Mouse (Mus musculus) Patski (cell line): ENCODE measurements around the gene Iqsec3. TPM values are rescaled to one million over a fixed set of nuclear protein-coding genes. Genes with fewer than 3 reads are reported as not detected.

Experiments used
- ATAC-seq: fragments of 100-300 bp; one replicate; pipeline ENCODE4 v1.8.0; 2021
- CTCF ChIA-PET: fragments of 350-600 bp; sonication (Branson Sonifier 250); formaldehyde crosslinking; loops from one replicate; lab custom pipeline; 2022; ENCODE audit warnings: inconsistent platforms; lab: Charles Lee
- POLR2A ChIA-PET: fragments of 350-600 bp; sonication (Branson Sonifier 250); formaldehyde crosslinking; loops from one replicate; lab custom pipeline; 2022; ENCODE audit warnings: antibody characterized with exemption, inconsistent platforms; lab: Charles Lee
- DNase-seq: peaks from one replicate; pipeline ENCODE4 v3.0.0-alpha.2; 2011; ENCODE audit warnings: low read depth, low spot score
- H3K27me3 ChIP-seq: fragments of 371-371 bp; one replicate; pipeline ENCODE4 v1.5.1; 2021
- CTCF ChIP-seq: fragments of 100-300 bp; IDR thresholded peaks from one replicate; pipeline ENCODE4 v1.5.1; 2021
- in situ Hi-C: fragments of 300-500 bp; cut with MboI; formaldehyde crosslinking; loops from 3 replicates; pipeline ENCODE4 v1.11.1; 2018; ENCODE audit warnings: low pct_unique_long_range_greater_than_20kb, mixed read lengths
- polyA plus RNA-seq: library from polyadenylated mRNA; unstranded; gene quantifications from one replicate; pipeline ENCODE4 v1.2.3, GENCODE M21; 2021

Iqsec3 gene
- polyA plus RNA-seq, 1 experiment from 2014 or later, result 0.03 TPM

GRCm38 (mm10) chr6:121363956-121364355 is 109.5 kb downstream of the Iqsec3 start:
- ChIA-PET POLR2A (no interaction called here), CTCF (no interaction called here)
- in situ Hi-C loops, result no loop called here
- peaks cover 4% of the 10 kb centered on the region for H3K27me3 ChIP-seq
- ATAC-seq, result no peak
- DNase-seq, result no peak
- no peak for TF ChIP-seq CTCF

GRCm38 (mm10) chr6:121363061-121363460 is 110.4 kb downstream of the Iqsec3 start:
- H3K27me3 ChIP-seq, result peaks cover 4% of the 10 kb centered on the region
- ChIA-PET POLR2A (no interaction called here), CTCF (no interaction called here)
- in situ Hi-C loops, result no loop called here
- TF ChIP-seq CTCF, result no peak
- ATAC-seq (no peak), DNase-seq (no peak)

- no peak for TF ChIP-seq CTCF
- peaks cover 5% of the 10 kb centered on the region for H3K27me3 ChIP-seq
- ATAC-seq (no peak), DNase-seq (no peak)
- POLR2A ChIA-PET, result no interaction called here
- in situ Hi-C loops, result no loop called here
- CTCF ChIA-PET, result interaction anchor here (1.2 kb wide), 1 partner anchor 12 kb away, joined by 3 read pairs; no protein-coding TSS in a partner anchor
Observed at GRCm38 (mm10) chr6:121357232-121357631, 116.2 kb downstream of the Iqsec3 start.

GRCm38 (mm10) chr6:121356041-121356440 is 117.4 kb downstream of the Iqsec3 start:
- in situ Hi-C loops, result no loop called here
- POLR2A ChIA-PET, result interaction anchor here (0.6 kb wide), 1 partner anchor 74 kb away, joined by 4 read pairs; no protein-coding TSS in a partner anchor
- TF ChIP-seq CTCF, result no peak

GRCm38 (mm10) chr6:121352276-121352675 is 121.2 kb downstream of the Iqsec3 start:
- in situ Hi-C loops, result no loop called here
- TF ChIP-seq CTCF, result no peak
- DNase-seq, result no peak
- no peak for ATAC-seq
- peaks cover 10% of the 10 kb centered on the region for H3K27me3 ChIP-seq
- CTCF ChIA-PET, result no interaction called here
- POLR2A ChIA-PET, result no interaction called here

More at GRCm38 (mm10) chr6:121356041-121356440, 117.4 kb downstream of the Iqsec3 start:
- DNase-seq (no peak), ATAC-seq (no peak)
- CTCF ChIA-PET, result no interaction called here
- H3K27me3 ChIP-seq, result peaks cover 5% of the 10 kb centered on the region

GRCm38 (mm10) chr6:121346428-121346827 is 127.0 kb downstream of the Iqsec3 start:
- H3K27me3 ChIP-seq, result peaks cover 6% of the 10 kb centered on the region
- no peak for TF ChIP-seq CTCF
- POLR2A ChIA-PET, result no interaction called here
- ATAC-seq (no peak), DNase-seq (no peak)
- CTCF ChIA-PET, result interaction anchor here (1.6 kb wide), 1 partner anchor 11 kb away, joined by 3 read pairs; no protein-coding TSS in a partner anchor
- in situ Hi-C loops, result no loop called here

- peaks cover 6% of the 10 kb centered on the region for H3K27me3 ChIP-seq
- DNase-seq, result no peak
Observed at GRCm38 (mm10) chr6:121344329-121344728, 129.1 kb downstream of the Iqsec3 start.

GRCm38 (mm10) chr6:121343771-121344123 is 129.7 kb downstream of the Iqsec3 start:
- DNase-seq, result no peak
- CTCF ChIA-PET, result no interaction called here
- POLR2A ChIA-PET, result no interaction called here
- TF ChIP-seq CTCF, result no peak
- no peak for ATAC-seq
- in situ Hi-C loops, result no loop called here
- peaks cover 6% of the 10 kb centered on the region for H3K27me3 ChIP-seq

More at GRCm38 (mm10) chr6:121344329-121344728, 129.1 kb downstream of the Iqsec3 start:
- ChIA-PET CTCF (no interaction called here), POLR2A (no interaction called here)
- in situ Hi-C loops, result no loop called here
- no peak for ATAC-seq
- no peak for TF ChIP-seq CTCF

GRCm38 (mm10) chr6:121343026-121343770 is 130.3 kb downstream of the Iqsec3 start, which contains the start of gene Slc6a12:
Slc6a12 (plus strand) TSS chr6:121343076.
- CTCF ChIA-PET, result no interaction called here
- TF ChIP-seq CTCF, result no peak
- POLR2A ChIA-PET, result no interaction called here
- ATAC-seq (no peak), DNase-seq (no peak)
- peaks cover 6% of the 10 kb centered on the region for H3K27me3 ChIP-seq
- in situ Hi-C loops, result no loop called here

GRCm38 (mm10) chr6:121341650-121342049 is 131.8 kb downstream of the Iqsec3 start:
- H3K27me3 ChIP-seq, result peaks cover 6% of the 10 kb centered on the region
- TF ChIP-seq CTCF, result no peak
- ATAC-seq (no peak), DNase-seq (no peak)
- POLR2A ChIA-PET, result no interaction called here
- CTCF ChIA-PET, result no interaction called here
- in situ Hi-C loops, result no loop called here

- in situ Hi-C loops, result loop anchor here (5.0 kb wide), 1 partner anchor 194 kb away; no protein-coding TSS in a partner anchor
- H3K27me3 ChIP-seq, result peaks cover 17% of the 10 kb centered on the region
- CTCF ChIA-PET, result interaction anchor here (0.6 to 1.8 kb wide), 5 partner anchors 10 to 196 kb away, joined by 3 to 5 read pairs (median 4); no protein-coding TSS in a partner anchor
- no peak for TF ChIP-seq CTCF
- POLR2A ChIA-PET, result no interaction called here
- DNase-seq (no peak), ATAC-seq (no peak)
Observed at GRCm38 (mm10) chr6:121338519-121338896, 135.0 kb downstream of the Iqsec3 start.
